Mouse (Mus musculus) spleen, adult 10 weeks (tissue): ENCODE data around the gene H2afb2. TPM values are rescaled to one million over a fixed set of nuclear protein-coding genes. Genes with fewer than 3 reads are reported as not detected.

Experiments
- polyA plus RNA-seq: library from polyadenylated mRNA; stranded (reverse); fragments of 350-450 nt; fragmentation: Illumina TruSeq; extraction: RNeasy Lipid Tissue Mini Kit (QIAGEN cat#74804); gene quantifications from one replicate; pipeline ENCODE4 v1.2.3, GENCODE M21; 2015; ENCODE audit warnings: low replicate concordance; ENCODE audit not compliant: insufficient read depth

Gene H2afb2
- not detected for polyA plus RNA-seq

DNA sequence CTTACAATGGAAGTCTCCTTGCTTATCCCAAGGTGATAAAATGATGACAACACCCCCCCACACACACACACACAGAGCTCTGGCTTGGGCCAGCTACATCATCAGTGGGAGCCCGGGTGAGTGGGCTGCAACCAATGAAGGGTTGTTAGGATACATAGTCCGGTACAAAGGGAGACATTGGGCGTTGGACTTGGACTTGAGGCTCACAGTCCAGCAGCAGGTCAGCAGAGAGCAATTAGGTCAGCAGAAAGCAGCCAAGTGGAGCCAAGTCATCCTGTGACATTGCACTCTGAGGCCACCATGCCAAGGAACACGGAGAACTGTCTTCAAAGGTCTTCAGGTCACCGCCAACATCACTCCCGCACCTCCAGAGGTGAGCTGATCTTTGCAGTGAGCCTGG, at the start of gene H2afb2:
Gene H2afb2 (plus strand): TSS at position 301 of the 400 bp plus-strand sequence.

Other genes starting within 250 kb of the H2afb2 start
- gene Cpxcr1, start 232.2 kb upstream of the H2afb2 start, polyA plus RNA-seq: not detected